Mouse (Mus musculus) embryo, embryonic 11 days (tissue): ENCODE measurements at regions not wholly inside any gene's neighbourhood (a gene's known extent, or its start where the extent isn't known, plus 50 kb on each side); places are given as distances from the start of the nearest gene placed in this dataset.

Experiments
- DNase-seq: peaks from one replicate; pipeline ENCODE4 v3.0.0-alpha.2; 2015

- no peak for DNase-seq
Observed at GRCm38 (mm10) chr7:133467579-133467978, 134.4 kb downstream of the Tex36 start.

DNA sequence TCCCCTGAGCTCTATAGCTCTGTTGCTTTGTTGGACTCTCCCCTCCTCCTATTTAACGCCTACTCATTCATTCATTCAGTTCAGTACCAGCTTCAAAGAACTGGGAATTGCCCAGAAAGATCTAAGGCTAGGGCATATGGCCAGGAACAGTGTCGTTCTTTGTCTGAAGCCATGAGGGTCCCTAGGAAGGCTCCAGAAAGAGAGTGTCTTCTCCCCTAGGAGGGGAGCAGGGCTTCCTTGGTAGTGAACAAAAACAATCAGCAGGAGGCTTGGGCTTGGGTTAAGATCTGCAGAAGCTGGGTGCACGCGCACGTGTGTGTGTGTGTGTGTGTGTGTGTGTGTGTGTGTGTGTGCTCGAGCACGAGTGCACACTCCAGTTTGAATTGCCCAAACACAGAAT lies 142.7 kb downstream of the Tex36 start:
- no peak for DNase-seq

GRCm38 (mm10) chr7:133457436-133458324 lies 144.3 kb downstream of the Tex36 start:
- DNase-seq = peak; percentile 57

DNA sequence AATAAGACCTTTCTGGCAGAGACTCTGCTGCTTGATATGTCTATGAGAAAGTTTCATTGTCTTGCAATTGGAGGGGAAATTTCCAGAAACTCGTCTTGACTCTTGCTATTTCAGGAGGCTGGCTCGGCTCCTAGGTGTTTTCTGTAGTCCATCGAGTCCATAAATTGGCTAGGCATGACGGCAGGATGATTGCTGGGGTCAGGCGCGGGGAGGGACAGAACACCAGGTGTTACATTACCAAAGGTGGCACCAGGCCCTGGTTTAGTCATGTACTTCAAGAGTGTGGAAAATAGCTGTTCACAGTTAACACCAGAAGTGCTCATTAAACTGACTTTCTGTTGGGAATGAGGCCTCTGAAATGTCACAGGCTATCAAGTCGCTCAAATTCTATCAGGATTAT lies 151.7 kb downstream of the Tex36 start:
- no peak for DNase-seq

GRCm38 (mm10) chr7:133447079-133447478 lies 154.9 kb downstream of the Tex36 start:
- no peak for DNase-seq

GRCm38 (mm10) chr7:133441661-133442060 lies 160.3 kb downstream of the Tex36 start:
- DNase-seq = no peak

DNA sequence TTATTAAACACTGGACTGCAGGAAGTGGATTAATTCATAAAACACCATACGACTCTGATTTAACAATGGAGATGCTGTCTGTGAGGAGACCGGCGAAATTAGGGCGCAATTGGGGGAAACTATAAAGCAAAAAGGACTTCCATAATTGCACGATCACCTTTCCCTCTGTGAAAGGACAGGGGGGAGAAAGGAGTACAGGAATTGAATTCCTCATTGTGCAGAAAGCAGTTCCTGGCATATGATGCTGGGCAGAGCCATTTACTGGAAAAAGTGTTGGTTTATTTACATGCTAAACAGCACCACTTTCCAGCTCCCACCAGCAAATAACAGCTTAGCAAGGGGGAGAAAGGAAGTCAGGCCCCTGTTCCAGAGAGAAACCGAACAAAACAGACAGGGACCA lies 160.8 kb downstream of the Tex36 start:
- no peak for DNase-seq

DNA sequence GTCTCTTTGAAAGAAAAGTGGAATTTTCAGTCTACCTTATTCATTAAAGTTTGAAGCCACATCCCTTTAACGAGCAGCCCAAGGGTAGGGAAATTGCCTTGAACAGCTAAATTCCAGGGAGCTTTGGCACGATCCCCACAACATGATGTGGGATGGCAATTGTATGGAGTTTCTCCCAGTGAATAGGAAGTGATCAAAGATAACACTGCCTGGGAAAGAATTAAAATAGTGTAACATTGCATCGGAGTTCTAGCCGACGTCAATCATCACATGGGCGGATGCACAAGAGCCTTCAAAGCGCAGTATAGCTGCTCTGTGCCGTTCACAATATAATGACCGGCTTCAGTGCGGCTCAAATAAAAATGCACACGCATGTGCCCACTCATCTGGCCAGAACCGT lies 161.2 kb downstream of the Tex36 start:
- no peak for DNase-seq

- DNase-seq = no peak
Observed at GRCm38 (mm10) chr7:133440086-133440485, 161.9 kb downstream of the Tex36 start.

GRCm38 (mm10) chr7:133438631-133439030 lies 163.3 kb downstream of the Tex36 start:
- DNase-seq = no peak

- peak; percentile 58 for DNase-seq
Observed at GRCm38 (mm10) chr7:133437866-133438265, 164.1 kb downstream of the Tex36 start.

DNA sequence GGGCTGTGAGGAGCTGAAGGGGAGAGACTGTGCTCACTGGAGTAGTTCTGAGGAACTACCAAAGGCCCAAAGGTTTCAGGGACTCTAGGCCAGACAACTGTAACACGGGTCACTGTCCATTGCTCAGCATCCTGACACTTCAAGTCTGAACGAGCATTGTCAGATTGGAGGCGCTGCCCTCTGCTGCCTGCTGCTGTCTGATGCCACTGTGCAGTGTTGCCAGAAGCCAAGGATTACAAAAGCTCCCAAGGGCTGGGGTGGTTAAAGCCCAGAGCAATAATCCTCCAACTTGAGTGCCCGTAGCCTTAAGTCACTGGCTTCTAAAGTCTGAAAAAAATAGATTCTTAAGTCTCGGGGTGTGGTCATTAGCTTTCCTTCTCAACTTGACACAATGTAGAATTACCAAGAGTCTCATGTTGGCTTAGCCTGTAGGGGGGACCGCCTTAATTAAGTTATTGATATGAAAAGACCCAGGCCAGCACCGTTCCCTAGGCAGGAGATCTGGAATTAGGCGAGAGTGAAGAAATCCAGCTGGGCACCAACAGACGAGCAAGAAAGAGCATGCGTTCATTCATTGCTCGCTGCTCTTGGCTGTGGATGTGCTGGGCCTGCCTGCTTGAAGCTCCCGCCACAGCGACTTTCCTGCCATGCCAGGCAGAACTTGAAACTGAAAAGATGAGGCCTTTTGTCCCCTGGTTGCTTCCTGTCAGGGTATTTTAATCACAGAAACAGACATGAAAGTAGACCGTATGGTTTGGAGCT lies 166.2 kb downstream of the Tex36 start:
- peak; percentile 29 for DNase-seq

- no peak for DNase-seq
Observed at GRCm38 (mm10) chr7:133434027-133434820, 167.7 kb downstream of the Tex36 start.

DNA sequence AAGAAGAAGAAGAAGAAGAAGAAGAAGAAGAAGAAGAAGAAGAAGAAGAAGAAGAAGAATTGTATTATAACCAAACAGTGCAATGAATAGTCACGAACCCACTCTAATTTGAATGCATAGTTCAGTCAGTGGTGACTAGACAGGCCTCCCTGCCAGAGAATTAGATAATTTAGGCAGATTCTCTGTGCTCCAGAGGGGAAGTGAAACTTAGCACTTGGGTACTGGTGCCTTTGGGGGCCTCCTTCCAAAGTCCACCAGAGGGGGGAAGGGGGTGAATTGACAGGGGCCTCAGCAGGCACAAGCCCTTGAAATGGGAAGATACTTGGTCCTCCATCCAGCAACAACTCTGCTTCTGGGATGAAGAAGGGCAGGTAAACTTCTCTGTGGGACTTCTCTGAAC lies 169.6 kb downstream of the Tex36 start:
- DNase-seq = no peak

DNA sequence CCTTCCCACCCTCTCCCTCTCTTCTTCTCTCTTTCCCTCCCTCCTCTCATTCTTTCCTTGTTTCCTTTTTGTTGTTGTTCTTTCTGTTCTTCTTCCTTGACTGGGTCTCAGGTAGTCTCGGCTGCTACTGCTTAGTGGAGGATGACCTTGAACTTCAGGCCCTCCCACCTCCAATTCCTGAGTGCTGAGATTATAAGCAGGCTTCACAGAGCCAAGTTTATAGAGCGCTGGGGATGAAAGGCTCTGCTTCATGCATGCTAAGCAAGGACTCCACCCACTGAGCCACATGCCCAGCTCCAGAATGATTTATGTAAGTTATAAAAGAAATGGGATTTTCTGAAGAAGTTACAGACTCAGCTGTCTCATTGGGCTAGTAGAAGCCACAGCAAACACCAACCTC lies 199.9 kb downstream of the Tex36 start:
- DNase-seq = no peak

GRCm38 (mm10) chr7:133400691-133401090 lies 201.3 kb downstream of the Tex36 start:
- DNase-seq = no peak

- no peak for DNase-seq
Observed at GRCm38 (mm10) chr7:133388716-133389115, 213.2 kb downstream of the Tex36 start.

GRCm38 (mm10) chr7:133382032-133382712 lies 219.8 kb downstream of the Tex36 start:
- DNase-seq = no peak

GRCm38 (mm10) chr7:133379373-133379772 lies 222.6 kb downstream of the Tex36 start:
- DNase-seq = no peak

DNA sequence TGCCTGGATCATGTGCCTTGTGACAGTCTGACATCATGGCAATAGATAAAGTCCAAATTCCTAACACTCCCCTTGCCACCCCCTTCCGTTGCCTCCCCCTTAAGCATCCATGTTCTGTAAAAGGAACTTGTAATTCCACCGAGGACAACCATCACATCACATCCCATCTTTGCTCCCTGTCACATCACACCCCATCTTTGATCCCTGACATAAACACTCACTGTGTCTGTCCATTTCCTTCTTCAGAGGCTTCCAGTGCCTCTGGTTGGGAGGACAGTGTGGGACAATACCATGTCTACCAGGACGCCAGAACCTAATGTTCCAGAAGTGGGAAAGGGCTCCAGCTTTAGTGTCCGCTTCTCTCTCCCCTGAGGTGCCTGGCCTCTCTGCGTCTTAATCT lies 223.6 kb downstream of the Tex36 start:
- no peak for DNase-seq

DNA sequence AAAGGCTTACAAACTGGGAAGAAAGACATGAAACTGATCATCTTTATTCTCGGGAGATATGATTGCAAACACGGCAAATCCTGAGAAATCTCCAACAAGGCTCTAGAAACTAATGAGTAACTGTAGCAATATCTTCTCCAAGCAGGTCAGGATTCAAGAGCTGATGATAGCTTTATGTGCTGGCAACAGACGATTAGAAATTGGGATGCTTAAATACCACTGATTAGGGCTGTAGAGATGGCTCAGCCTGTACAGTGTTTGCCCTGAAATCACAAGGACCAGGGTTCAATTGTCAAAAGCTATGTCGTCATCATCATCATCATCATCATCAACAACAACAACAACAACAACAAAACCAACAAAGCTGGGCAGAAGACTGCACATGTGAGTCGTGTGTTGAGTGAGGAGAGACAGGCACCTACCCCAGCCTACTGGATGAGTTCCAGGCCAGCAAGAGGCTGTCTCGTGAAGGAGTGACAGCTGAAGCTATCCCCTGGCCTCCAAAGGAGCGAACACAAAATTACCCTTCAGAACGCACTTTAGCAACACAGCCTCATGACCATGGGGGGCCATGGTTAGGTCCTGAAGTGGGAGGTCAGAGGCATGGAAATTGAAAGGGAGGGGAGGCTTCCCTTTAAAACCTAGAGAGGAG lies 225.0 kb downstream of the Tex36 start:
- no peak for DNase-seq

DNA sequence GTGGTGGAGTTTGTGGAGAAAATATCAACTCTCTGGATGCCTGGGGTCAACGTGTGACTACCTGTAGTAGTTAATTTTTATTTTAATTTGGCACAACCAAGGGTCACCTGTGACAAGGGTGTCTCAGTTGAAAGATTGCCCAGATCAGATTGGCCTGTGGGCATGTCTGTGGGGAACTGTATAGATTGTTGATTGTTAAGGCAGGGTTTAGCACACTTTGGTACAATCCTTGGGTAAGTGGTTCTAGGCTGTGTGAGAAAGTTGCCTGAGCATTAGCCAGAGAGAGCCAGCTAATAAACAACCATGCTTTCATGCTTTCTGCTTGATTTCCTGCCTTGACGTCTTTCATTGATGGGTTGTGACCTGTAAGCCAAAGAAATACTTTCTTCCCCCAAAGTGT lies 229.3 kb downstream of the Tex36 start:
- no peak for DNase-seq
